10 mouse cellular contexts compared by ENCODE assay signal in genomic region chr13:107601132-107601439, GRCm38 (mm10).
A peak's percentile ranks its signal among the peaks of the same experiment; 100 is the strongest.
DNase-seq lines count a peak whose midpoint lies in the region; ATAC-seq and TF ChIP-seq lines count a peak whose summit lies in the region.
"Had no signal": no experiment of that assay in that cellular context is flagged by ENCODE, and none has a peak within 500 bp of the region (broad histone marks: within the 10 kb centered on the region; RNA-seq: fewer than 3 reads in every experiment).

No protein-coding gene starts in this region.

- H3K9me3 ChIP-seq in heart, embryonic 16.5 days (replicated peaks; ENCODE audit: control insufficient read depth, low read length) = peaks cover 8% of the 10 kb centered on the region; the same call in 1 of the 2 replicates
- H3K9me3 ChIP-seq in forebrain, embryonic 13.5 days (replicated peaks) = peaks cover 5% of the 10 kb centered on the region; the same call in 1 of the 2 replicates
- no peaks in the 10 kb centered on the region for H3K9me3 ChIP-seq in liver, postnatal 0 days (ENCODE audit: low read length)

- no peaks in the 10 kb centered on the region for H3K27me3 ChIP-seq in heart, embryonic 16.5 days (ENCODE audit: control insufficient read depth, insufficient read depth, low read length)
- H3K27me3 ChIP-seq in forebrain, embryonic 13.5 days = peaks cover 3% of the 10 kb centered on the region; the same call in 1 of the 2 replicates
- H3K27me3 ChIP-seq in liver, postnatal 0 days (ENCODE audit: insufficient read depth, low read length) = no peaks in the 10 kb centered on the region
- no peaks in the 10 kb centered on the region for H3K27me3 ChIP-seq in thymus, adult 2 months (ENCODE audit: control insufficient read depth, insufficient read depth, low read length)

- no peak for TF ChIP-seq POLR2A in thymus, adult 2 months (IDR thresholded peaks at IDR 0.05; ENCODE audit: control insufficient read depth, extremely low read depth, insufficient read depth, low read length, poor library complexity)

- H3K4me2 ChIP-seq in heart, embryonic 16.5 days (ENCODE audit: low read depth, low read length) = peak overlapping the region; percentile 55; the same call in 1 of the 2 replicates
- H3K4me2 ChIP-seq in forebrain, embryonic 13.5 days = peak overlapping the region; percentile 40
- 0 out of 2 replicates have a peak overlapping the region, but pooled peaks have one; percentile 40 for H3K4me2 ChIP-seq in liver, postnatal 0 days (ENCODE audit: low read depth, low read length)

- no peak overlapping the region for H3K4me3 ChIP-seq in heart, embryonic 16.5 days (ENCODE audit: low read length)
- H3K4me3 ChIP-seq in forebrain, embryonic 13.5 days = no peak overlapping the region
- H3K4me3 ChIP-seq in liver, postnatal 0 days (ENCODE audit: low read depth, low read length) = no peak overlapping the region
- H3K4me3 ChIP-seq in thymus, adult 2 months (ENCODE audit: control insufficient read depth, insufficient read depth, low read length) = no peak overlapping the region
- H3K4me3 ChIP-seq: layer of hippocampus, adult 2 months had no signal

- no peak for TF ChIP-seq CTCF in liver, postnatal 0 days (IDR thresholded peaks at IDR 0.05; ENCODE audit: low read depth)
- TF ChIP-seq CTCF in thymus, adult 2 months (IDR thresholded peaks at IDR 0.05; ENCODE audit: borderline replicate concordance, control insufficient read depth, extremely low read depth, insufficient read depth, low read length, poor library complexity) = no peak

- no peak for DNase-seq in heart, postnatal 10 days
- peak; percentile 56 for DNase-seq in R1 (ENCODE audit: low read depth, low spot score)
- DNase-seq in liver, postnatal 0 days = no peak
- no peak for DNase-seq in thymus, adult 2 months
- DNase-seq in Muller cell, postnatal 12 days (ENCODE audit: inconsistent ontology term) = no peak
- DNase-seq in right cerebral cortex, postnatal 4 days = no peak
- DNase-seq: gastrocnemius, postnatal 25 days had no signal

- intact Hi-C loops in heart, postnatal 10 days (cut with DNase I) = no loop called here

- ATAC-seq in heart, embryonic 16.5 days (replicated peaks; ENCODE audit: extremely low read depth, insufficient read depth, low FRiP score) = peak; percentile 14; the same call in 1 of the 2 replicates
- peak; percentile 48 for ATAC-seq in forebrain, embryonic 13.5 days
- ATAC-seq in liver, postnatal 0 days = no peak

- no peaks in the 10 kb centered on the region for H3K36me3 ChIP-seq in heart, embryonic 16.5 days (ENCODE audit: control insufficient read depth, insufficient read depth)
- no peaks in the 10 kb centered on the region for H3K36me3 ChIP-seq in forebrain, embryonic 13.5 days (ENCODE audit: poor library complexity, severe bottlenecking)
- H3K36me3 ChIP-seq in liver, postnatal 0 days (replicated peaks; ENCODE audit: insufficient read depth, low read length) = no peaks in the 10 kb centered on the region
- H3K36me3 ChIP-seq in thymus, adult 2 months (ENCODE audit: control insufficient read depth, insufficient read depth, low read length) = no peaks in the 10 kb centered on the region

- no peak for TF ChIP-seq EP300 in liver, postnatal 0 days (IDR thresholded peaks at IDR 0.05; ENCODE audit: low read depth)

- H3K4me1 ChIP-seq in heart, embryonic 16.5 days (ENCODE audit: control insufficient read depth, insufficient read depth, low read length) = no peaks in the 10 kb centered on the region
- H3K4me1 ChIP-seq in forebrain, embryonic 13.5 days = peaks cover 18% of the 10 kb centered on the region
- no peaks in the 10 kb centered on the region for H3K4me1 ChIP-seq in liver, postnatal 0 days (ENCODE audit: insufficient read depth)
- H3K4me1 ChIP-seq in thymus, adult 2 months (replicated peaks; ENCODE audit: control insufficient read depth, insufficient read depth, low read length) = 0 out of 2 replicates have a peak, but pooled peaks cover 3% of the 10 kb centered on the region

- no peak overlapping the region for H3K27ac ChIP-seq in heart, embryonic 16.5 days (ENCODE audit: low read length)
- H3K27ac ChIP-seq in forebrain, embryonic 13.5 days = no peak overlapping the region
- H3K27ac ChIP-seq in liver, postnatal 0 days (ENCODE audit: low read depth) = no peak overlapping the region
- H3K27ac ChIP-seq in thymus, adult 2 months (ENCODE audit: control insufficient read depth, insufficient read depth, low read length) = no peak overlapping the region
- H3K27ac ChIP-seq: layer of hippocampus, adult 2 months had no signal

- 83% methylated on average over 4 of the region's 4 CpGs for WGBS in heart, embryonic 16.5 days
- WGBS in forebrain, embryonic 13.5 days = 84% methylated on average over 4 of the region's 4 CpGs
- 72% methylated on average over 4 of the region's 4 CpGs for WGBS in liver, postnatal 0 days (ENCODE audit: insufficient replicate concordance)
- WGBS in thymus, adult 2 months = 93% methylated on average over 4 of the region's 4 CpGs

- no peak overlapping the region for H3K9ac ChIP-seq in heart, embryonic 16.5 days (ENCODE audit: low read length)
- H3K9ac ChIP-seq in forebrain, embryonic 13.5 days = no peak overlapping the region
- H3K9ac ChIP-seq in liver, postnatal 0 days (replicated peaks) = no peak overlapping the region
